Mouse (Mus musculus) heart, postnatal 0 days (tissue): ENCODE results near the gene Snx9. TPM values are rescaled to one million over a fixed set of nuclear protein-coding genes. Genes with fewer than 3 reads are reported as not detected.

Experiments
- ATAC-seq: fragments of 200-750 bp; cut with Nextera tagmentation; 2 replicates; pipeline ENCODE4 v1.8.0; 2017; ENCODE audit warnings: low read depth, moderate number of reproducible peaks, moderate library complexity; ENCODE audit not compliant: insufficient read depth
- DNase-seq: peaks from one replicate; pipeline ENCODE4 v3.0.0-alpha.2; 2016; ENCODE audit warnings: low spot score
- H3K27ac ChIP-seq: fragments of 300-500 bp; sonication (generic); 2 replicates; pipeline ENCODE4 v1.5.1; 2014; ENCODE audit warnings: low read depth, mild to moderate bottlenecking
- H3K27me3 ChIP-seq: fragments of 300-500 bp; sonication (generic); 2 replicates; pipeline ENCODE4 v1.6.1; 2014; ENCODE audit warnings: low read length, mixed read lengths; ENCODE audit not compliant: control insufficient read depth, insufficient read depth
- H3K36me3 ChIP-seq: fragments of 300-500 bp; sonication (generic); replicated peaks from 2 replicates; pipeline ENCODE4 v1.6.1; 2014; ENCODE audit warnings: low read length, mixed read lengths; ENCODE audit not compliant: control insufficient read depth, insufficient read depth
- H3K4me1 ChIP-seq: fragments of 300-500 bp; sonication (generic); 2 replicates; pipeline ENCODE4 v1.6.1; 2014; ENCODE audit warnings: antibody characterized with exemption; ENCODE audit not compliant: control insufficient read depth, insufficient read depth
- H3K4me2 ChIP-seq: fragments of 300-500 bp; sonication (generic); 2 replicates; pipeline ENCODE4 v1.6.1; 2014; ENCODE audit warnings: low read depth, mild to moderate bottlenecking, low read length, moderate library complexity
- H3K4me3 ChIP-seq: fragments of 300-500 bp; sonication (generic); 2 replicates; pipeline ENCODE4 v1.5.1; 2014; ENCODE audit warnings: low read depth, low read length
- H3K9ac ChIP-seq: fragments of 300-500 bp; sonication (generic); replicated peaks from 2 replicates; pipeline ENCODE4 v1.6.1; 2014; ENCODE audit warnings: low read depth, low read length, mixed read lengths
- H3K9me3 ChIP-seq: fragments of 300-500 bp; sonication (generic); replicated peaks from 2 replicates; pipeline ENCODE4 v1.6.1; 2016; ENCODE audit warnings: low read length; ENCODE audit not compliant: control insufficient read depth
- CTCF ChIP-seq: IDR thresholded peaks from 2 replicates; pipeline ENCODE4 v1.5.1; 2016; ENCODE audit warnings: antibody characterized with exemption, control low read depth, low read depth
- EP300 ChIP-seq: IDR thresholded peaks from 2 replicates; pipeline ENCODE4 v1.6.1; 2016; ENCODE audit warnings: antibody characterized with exemption, low read depth
- WGBS: fragments of 180-500 bp; shearing (Covaris S2); extraction: QIAGEN DNeasy Blood & Tissue Kit; methylation state at CpG from one replicate; pipeline ENCODE4 v1.1.7; 2014; 5-methylcytosine and 5-hydroxymethylcytosine counted together
- polyA plus RNA-seq: library from polyadenylated mRNA; unstranded; fragments of >200 nt; fragmentation: Nextera tagmentation; extraction: Ambion mirVana; gene quantifications from 2 replicates; pipeline ENCODE4 v1.2.1, GENCODE M21; 2015
- total RNA-seq: library from RNA; depleted of rRNA; stranded (reverse); fragments of >200 nt; gene quantifications from 2 replicates; pipeline ENCODE4 v1.2.3, GENCODE M21; 2014; ENCODE audit warnings: low replicate concordance

Gene Snx9
- total and polyA plus RNA-seq, 2 experiments from 2014 or later = 16.0 to 21.0 TPM

GRCm38 (mm10) chr17:5975099-5975977 is 134.2 kb downstream of the Snx9 start:
- peaks cover 45% of the 10 kb centered on the region for H3K4me1 ChIP-seq

DNA sequence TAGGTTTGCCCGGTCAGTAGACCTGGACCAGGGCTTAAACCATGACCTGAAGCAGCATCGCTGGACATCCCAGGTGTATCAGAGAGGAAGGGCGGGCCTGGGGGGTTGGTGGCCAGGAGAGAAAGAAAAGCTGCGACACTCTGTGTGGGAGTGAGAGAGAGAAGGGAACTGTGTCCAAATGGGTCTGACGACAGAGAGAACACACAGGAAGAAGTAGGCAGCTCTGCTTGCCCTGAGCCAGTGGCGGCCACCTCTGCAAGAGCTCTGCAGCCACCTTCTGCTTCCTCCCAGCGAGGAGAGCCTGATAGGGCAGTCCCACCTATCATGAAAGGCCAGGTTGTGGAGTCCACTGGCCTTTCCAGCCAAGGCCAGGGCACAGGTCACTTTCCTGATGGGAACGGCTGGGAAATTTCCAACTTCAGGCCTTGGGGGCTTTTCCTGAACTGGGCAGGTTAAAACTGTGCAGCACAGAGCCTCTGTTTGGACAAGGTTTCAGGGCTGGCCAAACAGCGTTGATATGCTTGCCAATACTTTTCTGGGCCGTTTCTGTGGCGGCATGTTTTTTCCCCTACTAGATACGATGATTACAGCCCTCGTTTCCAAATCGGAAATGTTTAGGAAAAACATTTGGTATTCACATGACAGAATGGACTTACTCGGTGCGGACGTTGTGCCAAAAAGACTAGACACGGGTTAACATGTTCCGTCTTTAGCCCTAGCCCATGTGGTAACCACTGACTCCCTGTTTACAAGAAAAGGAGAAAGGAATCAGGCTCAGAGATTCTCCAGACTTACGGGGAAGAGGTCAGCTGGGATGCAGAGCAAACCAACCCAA is 135.3 kb downstream of the Snx9 start:
- no peak overlapping the region for H3K9ac ChIP-seq

More at GRCm38 (mm10) chr17:5975099-5975977, 134.2 kb downstream of the Snx9 start:
- 48% methylated on average over 23 of the region's 23 CpGs for WGBS
- Histone ChIP-seq H3K9ac (no peak overlapping the region), H3K9me3 (no peaks in the 10 kb centered on the region), H3K4me3 (peak overlapping the region; percentile 6; the same call in 1 of the 2 replicates), H3K27me3 (no peaks in the 10 kb centered on the region), H3K4me2 (peak overlapping the region; percentile 46), H3K27ac (peak overlapping the region; percentile 77), H3K36me3 (no peaks in the 10 kb centered on the region)
- DNase-seq = no peak
- TF ChIP-seq EP300 = no peak
- TF ChIP-seq CTCF = no peak
- peak; percentile 27 for ATAC-seq

DNA sequence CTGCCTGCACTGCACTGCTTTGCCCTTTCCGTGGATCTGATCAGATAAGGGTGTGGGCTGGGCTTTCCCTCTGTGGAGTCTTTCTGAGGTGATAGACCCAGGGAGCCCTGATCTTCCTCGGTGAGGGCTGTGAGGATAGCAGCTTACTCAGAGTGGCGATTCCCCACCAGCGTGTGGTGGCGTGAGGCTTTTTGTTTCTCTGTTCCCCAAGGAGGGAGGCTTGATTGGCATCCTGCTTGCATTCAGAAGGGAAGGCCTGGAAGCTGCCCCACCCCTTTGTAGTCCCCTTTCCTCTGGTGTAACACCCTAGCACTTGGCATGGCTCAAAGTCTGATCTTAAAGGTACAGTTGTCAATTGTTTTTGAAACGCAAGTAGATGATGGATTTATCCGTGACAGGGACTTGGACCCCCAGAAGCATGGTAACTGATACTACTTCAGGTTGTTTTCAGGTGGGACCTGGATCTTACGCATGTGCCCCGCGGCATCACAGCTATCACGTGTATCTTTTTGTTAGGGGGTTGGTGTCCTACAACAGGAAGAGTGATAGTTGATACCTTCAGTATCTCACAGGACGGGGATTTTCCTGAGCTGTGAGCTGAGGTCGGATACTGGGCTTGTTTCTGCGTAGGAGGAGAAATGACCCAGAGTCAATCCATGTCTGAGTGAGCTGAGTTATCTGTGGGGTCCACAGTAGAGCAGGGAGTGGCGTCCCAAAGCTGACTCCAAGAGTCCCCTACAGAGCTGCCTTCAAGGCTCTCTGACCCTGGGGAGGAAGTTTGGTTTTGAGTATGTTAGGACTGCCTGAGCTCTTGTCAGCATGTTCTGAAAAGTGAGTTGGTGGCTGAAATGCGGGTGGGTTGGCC is 136.2 kb downstream of the Snx9 start:
- Histone ChIP-seq H3K9ac (0 out of 2 replicates have a peak overlapping the region, but pooled peaks have one; percentile 24), H3K4me2 (peak overlapping the region; percentile 46)

More for the DNA sequence above, 135.3 kb downstream of the Snx9 start:
- peak overlapping the region; percentile 46 for H3K4me2 ChIP-seq
- WGBS = 51% methylated on average over 20 of the region's 20 CpGs
- no peak for ATAC-seq
- TF ChIP-seq EP300 (no peak), CTCF (no peak)
- no peaks in the 10 kb centered on the region for H3K36me3 ChIP-seq
- H3K9me3 ChIP-seq = no peaks in the 10 kb centered on the region
- H3K4me3 ChIP-seq = peak overlapping the region; percentile 10
- no peak for DNase-seq
- peak overlapping the region; percentile 77 for H3K27ac ChIP-seq
- H3K27me3 ChIP-seq = no peaks in the 10 kb centered on the region
- peaks cover 45% of the 10 kb centered on the region for H3K4me1 ChIP-seq

DNA sequence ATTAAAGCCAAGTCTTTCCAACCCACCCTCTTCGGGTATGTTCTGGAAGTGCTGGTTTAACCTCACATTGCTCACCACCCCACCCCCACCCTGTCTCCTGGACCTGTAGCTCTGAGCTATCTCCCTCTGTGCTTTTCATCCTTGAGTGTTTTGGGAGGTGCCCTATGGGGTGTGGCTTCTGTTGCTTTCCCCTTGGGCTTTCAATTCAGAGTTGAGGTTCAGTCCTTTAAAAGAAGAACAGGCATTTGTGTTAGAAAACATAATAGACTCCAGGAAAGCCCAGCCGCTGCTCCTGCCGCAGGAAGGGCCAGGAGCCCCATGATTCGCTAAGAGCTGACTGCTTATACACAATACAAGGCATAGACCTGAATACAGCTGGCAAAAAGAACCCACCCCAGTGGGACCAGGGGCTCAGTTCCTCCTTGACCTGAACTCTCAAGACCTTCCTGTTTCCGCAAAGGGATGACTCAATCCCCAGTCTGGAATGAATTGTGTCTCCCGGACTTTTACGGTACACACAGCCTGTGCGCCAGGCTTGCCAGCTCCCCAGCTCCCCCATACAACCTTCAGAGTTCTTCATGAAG is 136.9 kb downstream of the Snx9 start:
- DNase-seq (no peak), ATAC-seq (peak; percentile 10; the same call in 1 of the 2 replicates)
- TF ChIP-seq CTCF (no peak), EP300 (no peak)
- no peaks in the 10 kb centered on the region for H3K27me3 ChIP-seq
- no peaks in the 10 kb centered on the region for H3K36me3 ChIP-seq
- peak overlapping the region; percentile 24; the same call in 1 of the 2 replicates for H3K9ac ChIP-seq
- WGBS = 62% methylated on average over 8 of the region's 8 CpGs
- no peak overlapping the region for H3K4me3 ChIP-seq
- H3K27ac ChIP-seq = peak overlapping the region; percentile 77
- H3K9me3 ChIP-seq = no peaks in the 10 kb centered on the region
- H3K4me2 ChIP-seq = peak overlapping the region; percentile 20; the same call in 1 of the 2 replicates
- H3K4me1 ChIP-seq = peaks cover 56% of the 10 kb centered on the region

More for the DNA sequence above, 136.2 kb downstream of the Snx9 start:
- no peak for TF ChIP-seq EP300
- Histone ChIP-seq H3K27ac (peak overlapping the region; percentile 77), H3K27me3 (no peaks in the 10 kb centered on the region), H3K36me3 (no peaks in the 10 kb centered on the region), H3K4me3 (peak overlapping the region; percentile 10; the same call in 1 of the 2 replicates), H3K4me1 (peaks cover 49% of the 10 kb centered on the region), H3K9me3 (no peaks in the 10 kb centered on the region)
- WGBS = 47% methylated on average over 16 of the region's 16 CpGs
- ATAC-seq (peak; percentile 40; the same call in 1 of the 2 replicates), DNase-seq (no peak)
